In genomic region chr6:140570152-140570551, GRCm38 (mm10) we compare ENCODE assay signal across 9 mouse cellular contexts. TPM values are rescaled to one million over a fixed set of nuclear protein-coding genes. Genes with fewer than 3 reads are reported as not detected.
DNase-seq lines count a peak whose midpoint lies in the region; ATAC-seq and TF ChIP-seq lines count a peak whose summit lies in the region.
"Had no signal": no experiment of that assay in that cellular context is flagged by ENCODE, and none has a peak within 500 bp of the region (broad histone marks: within the 10 kb centered on the region; RNA-seq: fewer than 3 reads in every experiment).

No protein-coding gene starts in this region.

- H3K9me3 ChIP-seq in hindbrain, embryonic 14.5 days (ENCODE audit: control insufficient read depth, low read length), result no peaks in the 10 kb centered on the region
- no peaks in the 10 kb centered on the region for H3K9me3 ChIP-seq in lung, postnatal 0 days (ENCODE audit: low read length)
- H3K9me3 ChIP-seq: limb, embryonic 13.5 days had no signal

- no peak for DNase-seq in frontal cortex, adult 2 months (ENCODE audit: extremely low spot score in 1 of 2, low spot score in 1 of 2)
- DNase-seq in adrenal gland, adult 8-10 months, result peak; percentile 47
- peak; percentile 40 for DNase-seq in hindbrain, embryonic 14.5 days (ENCODE audit: low spot score)
- peak; percentile 55 for DNase-seq in lung, postnatal 0 days (ENCODE audit: low spot score)
- DNase-seq in gastrocnemius, adult 8-10 months (ENCODE audit: low spot score in 2 of 2), result no peak
- no peak for DNase-seq in right cerebral cortex, postnatal 36 days (ENCODE audit: low spot score in 2 of 2)
- DNase-seq in left cerebral cortex, postnatal 14 days (ENCODE audit: low spot score in 2 of 2), result no peak

- 62% methylated on average over 11 of the region's 11 CpGs for WGBS in hindbrain, embryonic 14.5 days
- WGBS in lung, postnatal 0 days, result 48% methylated on average over 11 of the region's 11 CpGs

- intact Hi-C loops in left cerebral cortex, postnatal 14 days (cut with DNase I), result no loop called here

- no peak overlapping the region for H3K27ac ChIP-seq in hindbrain, embryonic 14.5 days
- no peak overlapping the region for H3K27ac ChIP-seq in lung, postnatal 0 days (ENCODE audit: low read length)
- H3K27ac ChIP-seq: limb, embryonic 13.5 days had no signal

- no peak overlapping the region for H3K4me3 ChIP-seq in hindbrain, embryonic 14.5 days (replicated peaks; ENCODE audit: low read length)
- no peak overlapping the region for H3K4me3 ChIP-seq in lung, postnatal 0 days (ENCODE audit: low read depth, low read length)
- H3K4me3 ChIP-seq: limb, embryonic 13.5 days had no signal

- H3K9ac ChIP-seq in hindbrain, embryonic 14.5 days, result no peak overlapping the region
- no peak overlapping the region for H3K9ac ChIP-seq in lung, postnatal 0 days (replicated peaks; ENCODE audit: low read depth)
- H3K9ac ChIP-seq: limb, embryonic 13.5 days had no signal

- H3K36me3 ChIP-seq in hindbrain, embryonic 14.5 days (replicated peaks; ENCODE audit: control insufficient read depth, insufficient read depth), result peaks cover 74% of the 10 kb centered on the region
- H3K36me3 ChIP-seq in lung, postnatal 0 days (ENCODE audit: insufficient read depth, low read length), result peaks cover 9% of the 10 kb centered on the region; the same call in 1 of the 2 replicates

- H3K27me3 ChIP-seq in hindbrain, embryonic 14.5 days (ENCODE audit: control insufficient read depth, insufficient read depth, low read length), result no peaks in the 10 kb centered on the region
- H3K27me3 ChIP-seq in lung, postnatal 0 days (replicated peaks; ENCODE audit: insufficient read depth, low read length), result no peaks in the 10 kb centered on the region
- H3K27me3 ChIP-seq: limb, embryonic 13.5 days had no signal

- ATAC-seq in frontal cortex, adult (ENCODE audit: low TSS enrichment), result peak; percentile 72
- peak; percentile 61; the same call in 1 of the 2 replicates for ATAC-seq in hindbrain, embryonic 14.5 days (ENCODE audit: low FRiP score)
- ATAC-seq in lung, postnatal 0 days, result peak; percentile 81

- H3K4me1 ChIP-seq in hindbrain, embryonic 14.5 days (replicated peaks; ENCODE audit: control insufficient read depth, insufficient read depth, low read length), result no peaks in the 10 kb centered on the region
- no peaks in the 10 kb centered on the region for H3K4me1 ChIP-seq in lung, postnatal 0 days (ENCODE audit: insufficient read depth, low read depth, low read length)

- H3K4me2 ChIP-seq in hindbrain, embryonic 14.5 days (replicated peaks), result no peak overlapping the region
- no peak overlapping the region for H3K4me2 ChIP-seq in lung, postnatal 0 days (replicated peaks; ENCODE audit: low read depth, low read length)
- H3K4me2 ChIP-seq: limb, embryonic 13.5 days had no signal

- TF ChIP-seq CTCF in lung, postnatal 0 days (IDR thresholded peaks at IDR 0.05), result no peak

- TF ChIP-seq EP300 in lung, postnatal 0 days (IDR thresholded peaks at IDR 0.05), result 0 out of 2 replicates have a peak, but pooled peaks have one; percentile 22

RNA-seq across cellular contexts. Expression of gene Aebp2, which starts 52.3 kb away (rescaled TPM):
- polyA plus RNA-seq in frontal cortex, adult 2 months (2012; rRNA removed), result 40.7 and 42.1 TPM in 2 replicates
- total RNA-seq in adrenal gland, adult 8-10 months (2022), result 10 to 100 TPM; 38.0 to 55.7 (median 50.2) TPM
- polyA plus RNA-seq in hindbrain, embryonic 14.5 days (2014; fragmentation: Nextera tagmentation; extraction: Ambion mirVana), result 10.6 and 11.3 TPM in 2 replicates
- polyA plus RNA-seq in lung, postnatal 0 days (2015; fragmentation: Nextera tagmentation; extraction: Ambion mirVana), result 7.6 and 9.9 TPM in 2 replicates
- 10 to 100 TPM; 32.0 to 35.5 (median 33.0) TPM for total RNA-seq in gastrocnemius, adult 8-10 months (2022)
- 10 to 100 TPM; 47.1 to 52.9 TPM for total RNA-seq in left cerebral cortex, postnatal 14 days (2021)

Comparison
In these comparisons a context has a peak if more than half of its experiments do, and no peak if none do; other contexts are left out.
1. DNase-seq: peak in adrenal gland, adult 8-10 months (single experiment), hindbrain, embryonic 14.5 days (single experiment) and lung, postnatal 0 days (single experiment); none in frontal cortex, adult 2 months (0 of 2), gastrocnemius, adult 8-10 months (0 of 2), right cerebral cortex, postnatal 36 days (0 of 2) and left cerebral cortex, postnatal 14 days (0 of 2).
2. Peak in every context shown above with its lines, with median percentiles within 50 percentile points of each other: ATAC-seq.